Mouse (Mus musculus): Measurements from ENCODE around the gene Tprgl.

The Tprgl gene

DNA sequence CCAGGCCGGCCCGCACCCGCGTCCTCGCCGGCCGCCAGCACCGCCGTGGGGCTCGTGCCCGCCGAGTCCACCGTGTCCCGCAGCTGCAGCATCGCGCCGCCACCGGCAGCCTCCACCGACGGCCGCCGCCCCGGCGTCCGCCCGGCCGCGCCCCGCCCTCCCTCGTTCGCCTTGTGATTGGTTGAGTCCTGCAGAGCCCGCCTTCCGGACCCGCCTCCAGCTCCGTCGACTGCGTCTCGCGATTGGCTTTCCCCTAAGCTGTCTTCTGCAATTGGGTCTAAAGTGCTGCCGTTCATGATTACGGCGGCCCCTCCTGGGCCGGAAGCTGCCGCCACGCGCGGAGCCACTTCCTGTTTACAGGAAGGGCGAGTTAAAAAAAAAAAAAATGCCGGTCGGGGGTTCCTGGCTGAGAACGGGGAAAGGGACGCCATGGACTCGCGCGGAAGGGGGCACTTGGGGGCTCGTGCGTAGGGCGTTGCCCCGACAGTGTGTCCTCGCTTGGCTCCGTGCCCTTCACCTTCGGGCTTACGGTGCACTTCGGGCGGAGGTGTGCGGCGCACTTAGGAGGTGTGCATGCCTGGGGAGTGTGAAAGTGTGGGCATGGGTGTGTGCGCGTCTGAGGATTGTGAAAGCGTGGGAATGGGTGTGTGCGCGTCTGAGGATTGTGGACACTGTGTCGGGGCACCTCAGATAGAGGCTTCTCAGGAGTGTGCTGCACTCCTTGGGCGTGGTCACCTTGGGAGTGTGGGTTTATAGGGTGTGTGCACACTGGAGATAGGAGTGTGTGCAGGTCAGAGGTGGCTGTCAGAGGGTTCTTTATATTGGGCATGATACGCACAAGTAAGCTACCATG is at the start of gene Tprgl:
TSS of gene Tprgl (minus strand) at position 129 of the 853 bp plus-strand sequence.
- peak; percentile 99 for DNase-seq (ENCODE audit: low read depth, low spot score)

DNA sequence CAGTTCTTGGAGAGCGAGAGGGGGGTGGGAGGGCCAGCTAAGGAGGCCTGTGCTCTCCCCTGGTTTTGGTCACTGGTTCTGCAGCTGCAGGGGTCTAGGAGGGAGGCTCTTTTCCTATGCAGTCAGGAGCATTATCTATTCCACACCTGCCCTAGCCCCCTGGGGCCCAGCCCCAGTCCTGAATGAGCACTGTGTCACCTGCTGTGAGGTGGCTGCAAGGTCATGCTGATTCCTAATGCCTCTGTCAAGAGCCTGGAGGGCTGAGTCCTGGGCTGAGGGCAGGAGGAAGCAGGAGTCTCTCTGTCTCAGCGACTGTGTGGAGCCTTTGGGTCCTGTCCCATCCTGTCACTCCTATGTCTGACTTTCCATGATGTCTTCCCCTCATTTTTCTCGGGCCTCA is 49.4 kb upstream of the Tprgl start:
- peak; percentile 63 for DNase-seq (ENCODE audit: low read depth, low spot score)

DNA sequence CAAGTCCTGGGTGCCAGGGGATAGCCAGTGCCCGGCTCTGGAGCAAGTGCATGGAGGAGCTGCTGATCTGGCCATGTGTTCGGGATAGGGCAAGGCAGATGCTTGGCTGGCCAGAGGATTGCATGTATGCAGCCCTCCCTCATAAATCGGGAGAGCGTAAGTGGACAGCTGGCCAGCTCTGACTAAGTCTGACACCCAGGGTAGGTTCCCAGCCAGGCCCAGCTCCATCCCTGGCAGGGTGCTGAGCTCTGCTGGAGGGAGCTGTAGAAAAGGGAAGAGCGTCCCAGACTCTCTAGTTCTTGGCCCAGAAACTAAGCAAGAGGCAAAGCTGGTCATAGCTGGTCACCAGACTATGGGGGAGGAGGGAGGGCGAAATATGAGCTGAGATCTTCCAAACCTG is 48.6 kb upstream of the Tprgl start:
- DNase-seq (ENCODE audit: low read depth, low spot score): no peak

DNA sequence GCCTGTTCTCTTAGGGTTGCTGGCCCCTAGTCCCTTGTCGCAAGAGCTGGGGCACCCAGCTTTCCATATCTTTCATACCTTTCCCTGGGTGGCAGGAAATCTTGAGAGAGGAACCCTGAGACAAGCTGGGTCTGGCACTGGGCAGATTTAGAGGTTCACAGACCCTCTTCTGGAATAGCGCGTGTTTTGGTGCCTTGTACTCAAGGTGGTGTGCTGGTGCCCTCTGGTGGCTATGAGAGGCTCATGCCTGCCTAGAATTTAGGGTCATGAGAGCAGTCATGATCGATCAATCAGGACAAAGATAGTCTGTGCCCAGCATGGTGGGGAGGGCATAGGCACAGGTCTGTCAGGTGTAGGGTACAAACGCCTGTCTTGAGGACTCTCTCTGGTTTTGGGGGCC is 46.8 kb upstream of the Tprgl start:
- peak; percentile 69 for DNase-seq (ENCODE audit: low read depth, low spot score)

DNA sequence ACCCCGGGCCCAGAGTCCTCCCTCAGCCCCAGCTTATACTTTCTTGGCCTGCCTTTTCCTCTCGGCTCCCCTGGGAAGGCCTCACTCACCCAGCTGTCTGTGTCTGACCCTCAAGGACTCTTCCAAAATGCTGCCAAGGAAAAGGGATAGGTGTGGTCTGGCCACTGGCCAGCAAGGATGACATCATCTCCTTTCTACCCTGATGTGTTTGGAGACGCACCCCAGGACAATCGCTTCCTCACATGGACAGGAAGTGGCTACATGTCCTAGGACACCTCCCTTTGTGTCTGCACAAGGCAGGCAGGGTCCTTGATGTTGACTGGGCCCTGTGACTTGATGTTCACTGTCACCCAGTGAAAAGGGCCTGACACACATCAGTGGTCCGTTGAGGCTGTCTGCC is 44.9 kb upstream of the Tprgl start:
- no peak for DNase-seq (ENCODE audit: low read depth, low spot score)

DNA sequence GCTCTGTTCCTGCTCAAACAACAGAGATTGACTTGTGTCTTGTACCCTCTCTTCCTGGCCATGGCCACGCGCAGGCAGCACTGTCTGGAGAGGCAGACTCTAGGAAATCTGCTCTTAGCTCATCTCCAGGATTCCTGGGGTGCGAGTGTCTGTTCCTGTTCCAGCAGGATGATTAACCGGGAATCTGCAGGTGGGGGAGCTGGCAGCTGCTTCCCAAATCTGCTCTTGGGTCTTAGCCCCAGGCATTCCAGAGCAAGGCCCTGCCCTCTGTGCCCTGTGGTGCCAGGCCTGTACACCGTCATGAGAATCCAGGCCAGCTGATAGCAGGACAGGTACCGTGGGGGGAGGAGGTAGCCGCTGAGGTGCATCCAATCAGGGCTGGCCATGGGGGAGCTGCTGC is 44.1 kb upstream of the Tprgl start:
- DNase-seq (ENCODE audit: low read depth, low spot score): no peak

DNA sequence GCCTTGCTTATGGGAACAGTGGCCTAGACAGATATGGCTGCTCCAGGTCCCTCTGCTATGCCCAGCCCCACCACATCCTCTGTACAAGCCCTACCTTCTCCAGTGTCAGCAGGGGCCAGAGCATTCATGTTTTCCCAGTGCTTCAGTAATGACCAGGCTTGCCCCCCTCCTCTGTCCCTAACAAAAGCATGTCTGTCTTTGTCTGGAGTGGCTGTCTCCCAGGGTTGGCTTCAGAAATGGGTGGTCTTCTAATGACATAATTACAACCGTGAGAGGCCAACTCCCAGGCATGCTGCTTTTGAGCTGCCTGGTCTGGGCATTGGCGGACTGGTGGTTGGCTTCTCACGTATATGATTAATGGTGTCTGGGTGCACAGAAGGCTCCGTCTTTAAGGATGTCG is 41.0 kb upstream of the Tprgl start:
- DNase-seq (ENCODE audit: low read depth, low spot score): no peak

DNA sequence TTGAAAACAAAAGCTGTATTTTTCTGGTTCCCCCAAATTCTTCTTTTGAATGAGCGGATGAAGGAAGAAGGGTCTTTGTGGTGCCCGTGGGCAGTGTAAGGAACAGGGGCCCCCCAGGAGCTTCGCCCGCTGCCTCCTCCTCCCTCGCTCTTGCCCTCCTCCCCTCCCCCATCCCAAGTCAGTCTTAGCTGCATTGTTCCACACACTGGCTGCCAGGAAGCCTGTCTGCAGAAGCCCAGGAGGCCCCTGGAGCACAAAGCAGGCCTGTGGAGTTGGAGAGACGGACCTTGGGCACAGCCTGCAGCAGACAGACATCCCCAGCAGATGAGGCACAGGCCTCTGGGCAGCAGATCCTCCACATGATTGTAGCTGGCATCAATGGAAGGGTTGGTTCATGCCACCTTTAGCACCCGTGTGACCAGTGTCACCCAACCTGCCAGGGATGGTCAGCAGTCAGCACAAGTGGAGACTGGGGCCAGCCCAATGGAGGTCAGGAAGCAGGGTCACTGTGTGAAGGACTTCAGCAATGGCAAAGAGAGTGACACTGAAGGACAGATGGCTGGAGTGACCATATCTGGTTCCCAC is 38.0 kb upstream of the Tprgl start:
- DNase-seq (ENCODE audit: low read depth, low spot score): no peak

DNA sequence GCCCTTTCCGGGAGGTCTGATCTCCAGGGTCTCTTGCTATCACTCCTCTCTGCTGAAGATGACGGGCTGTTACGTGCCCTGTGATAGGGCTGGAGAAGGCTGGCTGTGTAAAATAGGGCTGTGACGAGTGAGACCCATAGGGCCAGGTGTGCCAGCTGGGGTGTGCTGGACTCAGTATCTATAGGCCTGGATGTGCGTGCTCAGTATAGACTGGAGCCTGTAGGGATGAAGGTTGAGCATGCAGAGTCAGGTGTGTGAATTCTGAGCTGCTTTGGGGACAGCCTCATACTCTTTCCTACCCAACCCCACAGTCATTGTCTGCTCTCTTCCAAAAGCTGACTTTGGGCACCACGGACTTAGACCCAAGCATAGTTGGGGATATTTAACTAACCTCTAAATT is 37.5 kb upstream of the Tprgl start:
- DNase-seq (ENCODE audit: low read depth, low spot score): no peak

DNA sequence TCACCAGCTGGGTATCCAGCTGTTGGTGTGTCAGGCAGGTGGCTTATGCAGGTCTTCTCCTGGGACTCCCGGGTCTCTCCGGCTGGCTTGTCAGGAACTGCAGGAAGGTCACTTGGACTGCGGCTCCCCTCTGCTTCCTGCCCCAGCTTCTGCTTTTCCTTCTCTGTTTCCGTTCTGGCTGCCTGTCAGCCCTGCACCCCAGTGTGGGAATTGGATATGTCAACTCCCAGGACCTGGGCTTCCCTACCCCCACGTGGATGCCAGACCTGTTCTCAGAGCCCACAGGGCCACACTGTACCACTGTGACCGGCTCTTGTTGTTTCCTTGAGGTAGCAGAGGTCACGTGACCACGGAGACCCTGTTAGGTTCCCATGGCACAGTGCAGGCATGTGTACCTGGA is 28.5 kb upstream of the Tprgl start:
- no peak for DNase-seq (ENCODE audit: low read depth, low spot score)

DNA sequence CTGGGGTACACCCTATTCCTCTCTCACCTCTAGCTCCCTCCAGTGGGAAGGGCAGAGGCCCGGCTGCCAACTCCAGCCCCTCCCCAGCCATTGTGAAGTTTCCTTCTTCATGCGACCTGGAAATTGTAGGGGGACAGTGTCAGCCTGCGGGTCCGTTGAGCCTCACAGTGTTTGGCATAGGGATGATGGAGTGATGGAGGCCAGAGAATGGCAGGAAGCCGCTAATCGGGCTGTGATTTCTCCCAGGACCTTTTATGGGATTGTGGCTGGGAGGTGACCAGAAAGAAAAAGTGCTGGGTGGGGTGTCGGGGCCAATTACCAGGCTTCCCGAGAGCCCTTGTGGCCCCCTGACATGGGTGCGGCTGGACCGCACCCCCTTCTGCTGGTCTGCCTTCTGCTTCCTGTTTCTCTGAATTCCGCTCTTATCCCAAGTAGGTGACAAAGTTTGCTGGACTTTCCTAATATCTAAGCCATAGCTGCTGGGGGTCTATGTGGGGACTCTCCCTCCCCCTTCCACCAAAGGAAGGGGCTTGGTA is 25.6 kb upstream of the Tprgl start:
- no peak for DNase-seq (ENCODE audit: low read depth, low spot score)

DNA sequence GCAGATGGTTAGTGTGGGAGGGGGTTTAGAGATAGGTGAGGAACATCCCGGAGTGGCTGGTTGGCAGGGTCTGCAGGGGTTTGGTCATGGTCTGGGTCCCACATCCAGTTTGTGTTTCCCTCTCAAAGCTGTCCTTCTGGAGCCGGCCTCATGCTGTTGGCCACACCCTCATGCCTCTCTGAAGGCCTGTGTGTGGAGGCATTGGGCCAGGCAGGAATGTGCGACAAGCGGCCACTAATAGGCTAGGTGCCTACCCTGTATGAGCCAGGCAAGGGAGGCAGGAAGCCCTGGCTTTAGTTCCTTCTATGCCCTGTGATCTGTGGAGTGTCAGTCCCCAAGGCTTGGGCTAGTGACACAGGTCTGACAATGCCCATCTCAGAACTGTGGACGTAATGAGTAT is 24.5 kb upstream of the Tprgl start:
- DNase-seq (ENCODE audit: low read depth, low spot score): no peak

DNA sequence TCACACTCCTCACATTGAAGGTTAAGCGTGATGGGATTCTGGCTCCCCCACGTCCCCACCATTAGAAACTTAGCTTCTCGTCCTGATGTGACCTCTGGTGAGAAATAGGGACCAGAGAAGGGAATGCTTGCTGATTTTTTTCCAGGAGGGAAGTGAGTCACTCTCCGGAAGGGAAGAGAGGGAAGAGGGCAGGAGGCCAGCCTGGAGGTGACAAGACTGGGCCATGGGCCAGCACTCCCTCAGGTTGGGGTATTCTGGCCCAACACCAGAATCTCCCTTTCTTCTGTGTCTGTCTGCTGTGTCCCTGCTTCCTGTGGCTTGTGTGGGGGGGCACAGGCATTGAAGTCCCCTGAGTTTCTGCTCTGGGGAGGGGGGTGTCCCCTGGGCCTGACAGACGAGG is 23.1 kb upstream of the Tprgl start:
- no peak for DNase-seq (ENCODE audit: low read depth, low spot score)

DNA sequence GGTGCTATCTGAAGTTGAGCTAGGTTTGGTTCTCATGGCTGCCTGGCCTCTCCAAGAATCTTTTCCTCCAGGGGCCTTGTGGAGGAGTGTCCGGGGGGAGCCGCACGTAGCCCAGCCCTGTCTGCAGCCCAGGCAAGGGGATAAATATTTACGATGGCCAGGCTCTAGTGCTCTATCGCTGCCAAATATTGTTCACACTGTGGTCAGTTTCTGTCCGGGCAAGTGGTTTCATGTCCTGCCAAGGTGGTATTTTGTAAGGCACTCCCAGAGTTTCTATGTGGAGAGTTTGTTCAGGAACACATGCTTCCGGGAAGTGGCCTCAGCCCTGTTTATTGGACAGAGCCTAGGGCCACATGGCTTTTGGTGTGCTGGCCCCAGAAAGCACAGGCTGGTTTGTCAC is 20.5 kb upstream of the Tprgl start:
- DNase-seq (ENCODE audit: low read depth, low spot score): no peak

DNA sequence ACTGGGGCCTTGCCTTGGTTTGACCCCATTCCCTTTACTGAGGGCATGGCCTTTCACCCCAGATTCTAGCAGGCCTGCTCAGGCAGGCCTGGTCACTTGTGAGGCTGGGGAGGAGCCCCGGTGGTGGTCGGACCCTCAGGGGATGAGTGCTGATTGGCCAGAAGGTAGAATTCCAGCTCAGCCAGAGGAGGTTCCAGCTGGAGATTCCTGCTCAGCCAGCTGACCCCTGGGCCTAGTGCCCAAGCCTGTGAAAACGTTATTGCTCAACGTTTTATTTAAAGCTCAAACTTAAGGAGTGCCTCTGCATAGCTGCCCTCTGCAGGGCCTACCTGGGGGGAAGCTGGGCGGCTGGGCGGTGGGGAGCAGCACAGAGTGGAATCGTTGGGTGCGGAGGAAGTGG is 16.8 kb upstream of the Tprgl start:
- no peak for DNase-seq (ENCODE audit: low read depth, low spot score)

DNA sequence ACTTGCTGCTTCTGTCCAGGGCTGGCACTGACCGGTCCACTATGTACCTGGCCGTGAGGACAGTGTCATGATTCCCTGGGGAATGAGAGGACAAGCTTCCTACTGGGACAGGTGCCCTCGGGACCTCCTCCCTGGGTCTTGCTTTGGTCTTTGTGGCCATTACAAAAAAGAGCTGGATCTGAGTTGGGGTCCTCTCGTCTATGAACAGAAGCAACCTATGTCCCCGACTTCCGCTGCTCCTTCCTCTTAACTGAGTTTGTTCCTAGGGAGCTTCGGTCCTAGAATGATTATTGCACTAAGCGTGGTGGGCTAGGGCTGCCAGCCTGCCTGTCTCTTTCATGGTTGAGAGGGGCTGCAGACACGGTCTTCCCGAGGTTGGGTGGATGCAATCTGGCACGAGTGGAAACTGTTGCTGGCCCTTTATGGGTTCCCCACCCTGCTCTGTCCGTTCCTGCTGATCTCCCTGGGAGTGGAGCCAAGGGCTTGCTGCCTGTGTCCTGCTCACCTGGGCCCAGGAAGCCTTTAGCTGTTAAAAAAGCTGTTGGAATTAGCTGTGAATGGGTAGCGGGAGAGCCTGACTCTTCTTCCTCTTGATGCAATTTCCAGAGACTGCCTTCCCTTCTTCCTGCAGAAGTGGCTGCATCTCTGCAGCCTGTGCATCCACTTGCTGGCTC is 11.6 kb upstream of the Tprgl start:
- DNase-seq (ENCODE audit: low read depth, low spot score): no peak

DNA sequence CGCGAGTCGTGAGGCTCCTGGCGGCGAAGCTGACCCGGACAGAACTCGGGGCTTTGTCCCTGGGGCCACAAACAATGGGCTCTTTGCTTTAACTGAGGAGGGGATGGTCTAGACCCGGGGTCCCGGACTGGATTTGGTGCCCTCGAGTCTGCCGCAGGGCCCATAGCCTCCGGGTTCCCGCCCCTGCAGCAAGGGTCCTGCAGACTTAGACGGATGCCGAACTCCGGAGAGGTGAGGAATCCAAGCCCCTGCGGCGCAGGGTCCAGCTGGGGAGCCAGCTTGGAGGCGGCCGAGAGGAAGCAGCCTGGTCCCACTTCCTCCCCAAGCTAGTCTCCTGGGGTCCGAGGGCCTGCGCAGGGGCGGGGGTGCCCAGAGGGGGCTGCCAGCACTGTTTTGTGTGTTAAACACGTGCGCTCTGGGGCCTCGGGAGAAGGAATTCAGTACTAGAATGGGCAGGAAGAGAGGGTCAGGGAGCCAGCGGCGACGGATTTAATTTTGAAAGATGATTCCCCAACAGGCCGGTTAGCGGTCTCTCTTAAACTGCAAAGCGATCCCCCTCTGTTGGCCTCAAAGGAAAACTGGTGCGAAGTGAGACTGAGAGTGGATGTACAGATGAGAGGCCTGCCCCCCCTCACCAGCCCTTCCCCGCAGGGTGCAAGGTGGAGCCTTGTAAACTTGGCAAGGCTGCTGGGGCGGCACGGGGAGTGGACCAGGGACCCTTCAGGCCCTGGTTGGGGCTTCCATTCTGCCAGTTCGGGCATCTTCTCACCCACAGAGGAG is 10.9 kb upstream of the Tprgl start:
- DNase-seq (ENCODE audit: low read depth, low spot score): no peak

DNA sequence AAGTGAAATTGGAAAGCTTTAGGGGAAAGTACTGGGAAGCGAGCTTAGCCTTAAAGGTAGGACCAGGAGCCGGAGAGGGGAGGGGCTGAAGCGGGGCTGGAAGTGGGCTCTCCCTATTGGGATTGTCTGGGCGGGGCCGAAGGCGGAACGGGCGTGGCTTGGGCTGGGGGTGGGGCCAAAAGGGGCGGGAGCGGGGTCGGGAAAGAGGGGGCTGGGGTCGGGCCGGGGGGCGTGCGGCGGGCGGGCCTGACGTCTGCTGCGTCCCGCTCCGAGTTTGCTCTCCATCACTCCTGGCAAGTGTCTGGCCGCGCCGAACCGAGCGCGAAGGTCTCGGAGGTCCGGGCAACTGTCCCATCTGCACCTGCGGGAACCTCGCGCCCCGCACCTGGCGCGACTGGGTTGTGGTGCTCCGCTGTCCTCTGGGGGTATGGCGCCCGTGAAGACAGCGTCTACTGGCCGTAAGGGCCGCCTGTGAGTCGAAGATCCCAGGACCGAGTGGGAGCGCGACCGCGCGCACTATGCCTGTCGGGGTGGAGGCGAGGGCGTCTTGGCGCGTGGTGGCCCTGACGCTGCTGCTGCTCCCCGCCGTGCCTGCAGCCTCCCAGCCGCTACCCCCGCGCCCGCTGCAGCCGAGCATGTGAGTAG is 10.2 kb upstream of the Tprgl start, which contains the start of gene Megf6:
TSS of gene Megf6 (plus strand) at position 225 of the 645 bp plus-strand sequence.
- DNase-seq (ENCODE audit: low read depth, low spot score): peak; percentile 87

DNA sequence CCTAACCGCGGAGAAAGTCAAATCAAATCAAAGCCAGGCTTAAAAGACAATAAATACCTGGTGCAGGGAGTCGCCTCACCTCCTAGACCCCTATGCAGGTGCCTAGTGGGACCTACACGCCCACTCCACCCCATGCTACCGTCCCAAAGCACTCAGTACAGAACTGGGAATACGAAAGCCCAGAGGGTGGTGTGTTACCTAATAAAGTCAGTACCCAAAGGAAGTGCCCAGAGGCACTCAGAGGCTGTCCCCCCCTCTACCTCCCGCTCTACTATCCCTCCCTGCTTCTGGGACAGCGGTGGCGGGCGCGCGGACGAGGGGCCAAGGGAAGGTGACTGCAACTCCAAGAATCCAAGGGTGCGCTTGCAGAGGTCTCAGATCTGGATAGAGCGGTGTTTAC is 9.6 kb upstream of the Tprgl start:
- no peak for DNase-seq (ENCODE audit: low read depth, low spot score)

DNA sequence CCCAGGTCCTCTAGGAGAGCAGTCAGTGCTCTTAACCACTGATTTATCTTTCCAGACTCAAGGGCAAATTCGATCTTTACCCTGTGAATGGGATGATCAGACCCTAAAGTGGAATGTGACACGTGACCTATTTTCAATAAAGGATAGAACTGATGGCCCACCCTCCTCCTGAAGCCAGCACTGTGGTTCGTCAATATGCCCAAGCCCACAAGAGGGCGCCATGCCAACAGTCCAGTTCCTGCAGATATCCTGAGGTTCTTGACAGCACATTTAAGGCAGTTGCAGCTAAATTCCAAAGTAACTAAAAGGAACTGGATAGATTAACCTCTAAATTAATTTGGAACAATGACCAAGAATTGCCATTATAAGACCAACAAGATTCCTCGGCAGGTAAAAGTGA is 6.6 kb upstream of the Tprgl start:
- peak; percentile 74 for DNase-seq (ENCODE audit: low read depth, low spot score)

DNA sequence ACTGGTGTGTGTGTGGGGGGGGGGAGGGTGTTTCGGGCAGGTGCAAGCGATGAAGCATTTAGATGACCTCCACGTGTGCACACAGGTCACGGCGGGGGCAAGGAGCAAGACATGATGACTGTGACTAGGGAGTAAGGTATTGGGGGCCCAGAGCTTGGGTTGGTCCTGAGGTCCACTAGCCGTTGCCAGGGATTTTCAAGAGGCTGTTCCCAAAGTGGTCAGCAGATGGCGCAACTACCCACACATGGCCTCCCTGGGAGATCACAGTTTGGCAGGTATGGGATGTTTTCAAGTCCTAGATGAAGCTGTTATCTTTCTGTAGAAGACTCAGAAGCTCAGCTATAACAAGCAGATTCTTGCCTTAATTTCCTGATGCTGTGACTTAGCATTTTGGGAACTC is 2.8 kb upstream of the Tprgl start:
- peak; percentile 77 for DNase-seq (ENCODE audit: low read depth, low spot score)
